Mouse (Mus musculus): ENCODE results near the gene Gm2012. TPM values are rescaled to one million over a fixed set of nuclear protein-coding genes. Genes with fewer than 3 reads are reported as not detected.
"Not testable (repeated sequence)": the region's sequence is repeated elsewhere in the genome, so short reads cannot be mapped to it uniquely, and the experiment has no call there.

Gm2012 gene
- polyA plus RNA-seq (2011; ENCODE audit: insufficient read length, low read depth, missing spikeins), result not detected in 2 replicates

GRCm38 (mm10) chrX:26231255-26231654 is at the start of gene Gm2012:
Gene Gm2012, minus strand, starts transcription at chrX:26231355.
- not testable (repeated sequence) for H3K4me1 ChIP-seq (ENCODE audit: control insufficient read depth, insufficient read depth, low read length); H3K4me3 ChIP-seq (ENCODE audit: insufficient read depth, low read length); H3K27ac ChIP-seq (ENCODE audit: insufficient read depth, low read length)

GRCm38 (mm10) chrX:26159146-26159545 is 72.0 kb downstream of the Gm2012 start:
- not testable (repeated sequence) for H3K4me1 ChIP-seq (ENCODE audit: control insufficient read depth, insufficient read depth, low read length); H3K4me3 ChIP-seq (ENCODE audit: insufficient read depth, low read length); H3K27ac ChIP-seq (ENCODE audit: insufficient read depth, low read length)

Other genes with a start within 250 kb of the Gm2012 start
- not detected in 2 replicates for gene Gm5168, start 180.3 kb downstream of the Gm2012 start, polyA plus RNA-seq (2011; ENCODE audit: insufficient read length, low read depth, missing spikeins)
- gene Gm2030, start 78.7 kb upstream of the Gm2012 start, polyA plus RNA-seq (2011; ENCODE audit: insufficient read length, low read depth, missing spikeins), result not detected in 2 replicates